Mouse (Mus musculus) E14TG2a.4 (cell line): ENCODE measurements around the gene Ttc3.
A peak's percentile ranks its signal among the peaks of the same experiment; 100 is the strongest.

Source experiments
- H3K27me3 ChIP-seq: 2 replicates; pipeline ENCODE4 v1.6.1; 2014; ENCODE audit warnings: low read length, control low read depth; ENCODE audit not compliant: insufficient read depth
- H3K36me3 ChIP-seq: 2 replicates; pipeline ENCODE4 v1.6.1; 2014; ENCODE audit warnings: low read length, control low read depth; ENCODE audit not compliant: insufficient read depth
- H3K4me1 ChIP-seq: replicated peaks from 2 replicates; pipeline ENCODE4 v1.6.1; 2014; ENCODE audit warnings: low read depth, low read length, control low read depth
- H3K4me3 ChIP-seq: replicated peaks from 2 replicates; pipeline ENCODE4 v1.5.1; 2014; ENCODE audit warnings: mild to moderate bottlenecking, low read length
- H3K9me3 ChIP-seq: 2 replicates; pipeline ENCODE4 v1.6.1; 2014; ENCODE audit warnings: low read length, control low read depth
- CTCF ChIP-seq: conservative IDR thresholded peaks from 2 replicates; pipeline ENCODE4 v1.5.1; 2014; ENCODE audit warnings: low read length
- NANOG ChIP-seq: IDR thresholded peaks from 2 replicates; pipeline ENCODE4 v1.6.1; 2014; ENCODE audit warnings: borderline replicate concordance, low read length, mixed read lengths
- POU5F1 ChIP-seq: IDR thresholded peaks from 2 replicates; pipeline ENCODE4 v1.6.1; 2014; ENCODE audit warnings: low read length, borderline replicate concordance

Gene Ttc3

DNA sequence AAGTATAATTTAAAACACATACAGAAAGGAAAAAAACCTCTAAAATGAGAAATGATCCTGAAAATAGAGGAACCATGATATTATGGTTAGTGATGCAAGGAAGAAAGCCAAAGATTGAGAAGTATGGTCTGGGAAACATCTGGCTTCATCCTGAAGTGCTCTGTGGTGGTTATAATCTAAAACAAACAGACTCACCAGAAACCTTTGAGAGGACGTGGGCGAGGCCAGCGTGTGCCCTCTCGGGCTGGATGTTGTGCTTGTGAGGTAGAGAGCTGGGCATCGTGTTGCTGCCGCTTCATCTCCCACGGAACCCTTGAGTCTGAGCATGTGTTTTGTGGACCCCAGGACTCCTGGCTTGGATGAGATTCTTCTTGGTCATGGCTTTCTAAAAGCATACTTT, 26.2 kb downstream of the Ttc3 start:
- no peaks in the 10 kb centered on the region for H3K4me1 ChIP-seq
- H3K27me3 ChIP-seq: no peaks in the 10 kb centered on the region
- peaks cover 25% of the 10 kb centered on the region for H3K36me3 ChIP-seq

DNA sequence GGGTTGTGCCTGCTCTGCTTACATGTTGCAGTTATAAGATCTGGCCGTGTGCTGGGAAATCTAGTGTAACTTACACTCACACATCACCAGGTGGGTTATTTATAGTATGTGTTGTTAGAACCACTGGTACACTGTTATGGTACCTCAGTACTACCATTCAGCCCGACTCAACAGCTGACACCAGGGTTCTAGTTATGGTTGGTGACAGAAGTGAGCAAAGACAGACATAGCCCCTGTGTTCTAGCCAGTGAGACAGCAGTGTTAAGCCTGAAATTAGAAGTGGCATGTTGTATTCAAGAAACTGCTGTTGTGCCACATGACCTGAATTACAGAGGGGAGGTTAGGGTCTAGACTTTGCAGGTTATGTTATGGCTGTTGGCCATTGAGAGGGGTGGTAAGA, 28.7 kb downstream of the Ttc3 start:
- Histone ChIP-seq H3K36me3 (peaks cover 22% of the 10 kb centered on the region), H3K4me1 (no peaks in the 10 kb centered on the region), H3K9me3 (no peaks in the 10 kb centered on the region), H3K27me3 (no peaks in the 10 kb centered on the region), H3K4me3 (no peak overlapping the region)
- TF ChIP-seq POU5F1: no peak
- TF ChIP-seq NANOG: no peak
- TF ChIP-seq CTCF: no peak

More for the DNA sequence above, 26.2 kb downstream of the Ttc3 start:
- TF ChIP-seq NANOG (no peak), CTCF (no peak), POU5F1 (no peak)
- no peaks in the 10 kb centered on the region for H3K9me3 ChIP-seq
- H3K4me3 ChIP-seq: no peak overlapping the region

DNA sequence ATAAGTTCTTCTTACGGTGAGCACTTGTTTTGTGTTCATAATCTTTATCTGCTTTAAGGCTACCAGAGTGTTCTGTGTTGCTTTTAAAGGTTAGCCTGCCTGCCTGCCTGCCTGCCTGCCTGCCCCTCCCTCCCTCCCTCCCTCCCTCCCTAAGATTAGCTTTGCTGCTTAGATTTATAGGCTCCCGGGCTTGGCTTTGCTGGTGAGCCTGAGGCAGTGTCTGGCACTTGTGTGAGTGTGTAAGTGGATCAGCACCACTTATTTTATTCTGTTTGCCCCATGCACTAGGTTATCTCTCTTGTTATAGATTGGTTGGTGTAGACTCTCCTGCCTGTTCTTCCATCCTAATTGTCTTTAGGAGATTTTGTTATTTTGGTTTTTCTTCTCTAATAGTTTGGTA, 31.2 kb downstream of the Ttc3 start:
- TF ChIP-seq POU5F1 (no peak), NANOG (no peak), CTCF (no peak)
- Histone ChIP-seq H3K4me3 (no peak overlapping the region), H3K36me3 (peaks cover 15% of the 10 kb centered on the region; the same call in 1 of the 2 replicates), H3K27me3 (no peaks in the 10 kb centered on the region), H3K4me1 (no peaks in the 10 kb centered on the region), H3K9me3 (no peaks in the 10 kb centered on the region)

DNA sequence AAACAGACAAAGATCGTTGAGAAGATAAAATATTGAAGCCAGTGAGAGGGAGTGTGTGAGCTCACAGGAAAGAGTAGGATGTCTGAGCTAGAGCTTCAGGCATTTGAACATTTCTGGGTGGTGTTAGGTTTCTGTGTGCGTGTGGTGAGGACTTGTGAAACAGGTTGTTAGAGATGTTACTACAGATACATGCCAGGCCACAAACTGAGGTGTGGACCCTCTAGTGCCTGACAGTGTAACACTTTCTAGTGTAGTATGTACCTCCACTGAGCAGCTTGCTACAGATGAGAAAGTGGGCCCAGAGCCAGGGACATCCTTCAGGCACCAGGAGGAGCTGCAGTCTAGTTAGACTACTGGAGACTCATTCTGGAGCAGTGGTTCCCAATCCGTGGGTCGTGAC, 31.8 kb downstream of the Ttc3 start:
- TF ChIP-seq NANOG: no peak
- TF ChIP-seq CTCF: no peak
- no peak for TF ChIP-seq POU5F1
- H3K4me3 ChIP-seq: no peak overlapping the region
- no peaks in the 10 kb centered on the region for H3K9me3 ChIP-seq
- H3K4me1 ChIP-seq: no peaks in the 10 kb centered on the region
- H3K27me3 ChIP-seq: no peaks in the 10 kb centered on the region
- H3K36me3 ChIP-seq: peaks cover 15% of the 10 kb centered on the region; the same call in 1 of the 2 replicates

DNA sequence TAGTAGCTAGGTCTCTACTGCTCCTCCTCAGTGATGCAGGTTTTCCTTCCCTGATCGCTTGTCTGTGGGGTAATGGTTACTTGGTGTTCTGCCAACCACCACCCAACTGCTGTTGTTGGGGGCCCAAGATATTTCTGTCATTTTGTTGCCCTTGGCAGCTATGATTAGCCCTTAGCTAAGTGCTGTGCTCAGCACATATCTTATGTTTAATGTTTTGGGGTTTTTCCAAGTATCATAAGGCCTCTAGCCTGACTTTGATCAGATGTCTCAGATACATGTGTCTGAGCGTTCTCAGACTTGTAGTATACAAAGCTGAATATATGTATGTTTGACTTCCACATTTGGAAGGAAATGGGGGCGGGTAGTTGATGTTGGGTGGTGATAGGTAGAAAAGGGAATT, 40.9 kb downstream of the Ttc3 start:
- Histone ChIP-seq H3K9me3 (no peaks in the 10 kb centered on the region), H3K27me3 (no peaks in the 10 kb centered on the region), H3K4me1 (no peaks in the 10 kb centered on the region), H3K4me3 (no peak overlapping the region), H3K36me3 (peaks cover 65% of the 10 kb centered on the region)
- TF ChIP-seq CTCF (no peak), NANOG (no peak), POU5F1 (no peak)

DNA sequence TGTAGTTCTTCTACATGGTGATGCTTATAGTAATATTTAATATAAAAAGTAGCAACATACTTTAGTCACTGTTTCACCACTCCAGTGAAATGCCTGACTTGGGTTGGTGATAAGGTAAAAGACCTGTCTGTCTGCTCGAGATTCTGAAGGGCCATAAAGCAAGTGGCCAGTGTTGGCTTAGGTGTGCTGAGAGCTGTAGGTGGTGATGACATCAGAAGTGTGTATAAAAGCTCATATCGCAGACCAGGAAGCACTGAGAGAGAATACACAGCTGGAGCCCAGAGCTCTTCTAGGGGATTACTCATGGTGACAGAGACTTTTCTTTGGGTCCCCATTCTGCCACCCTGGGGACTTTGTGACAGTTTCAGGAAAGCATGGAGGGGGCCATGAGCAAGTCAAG, 41.8 kb downstream of the Ttc3 start:
- Histone ChIP-seq H3K4me3 (no peak overlapping the region), H3K27me3 (no peaks in the 10 kb centered on the region), H3K9me3 (no peaks in the 10 kb centered on the region), H3K36me3 (peaks cover 67% of the 10 kb centered on the region), H3K4me1 (no peaks in the 10 kb centered on the region)
- no peak for TF ChIP-seq CTCF
- no peak for TF ChIP-seq NANOG
- TF ChIP-seq POU5F1: no peak

DNA sequence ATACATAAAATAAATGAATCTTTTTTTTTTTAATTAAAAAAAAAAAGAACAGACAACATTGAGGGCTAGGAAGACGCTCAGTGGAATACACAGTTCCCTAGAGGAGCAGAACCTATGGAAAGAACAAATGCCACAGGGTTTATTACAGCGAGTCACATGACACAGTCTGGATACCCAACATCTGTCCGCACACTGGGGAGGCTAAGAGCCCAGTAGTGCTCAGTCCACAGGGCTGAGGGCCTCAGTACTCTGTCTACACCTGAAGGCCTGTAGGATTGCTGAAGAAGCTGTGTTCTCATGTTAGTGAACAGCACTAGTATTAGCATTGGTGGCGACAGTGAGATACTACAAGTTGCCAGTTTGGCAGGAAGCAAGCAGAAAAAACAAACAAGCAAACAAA, 42.3 kb downstream of the Ttc3 start:
- Histone ChIP-seq H3K27me3 (no peaks in the 10 kb centered on the region), H3K36me3 (peaks cover 72% of the 10 kb centered on the region), H3K9me3 (no peaks in the 10 kb centered on the region), H3K4me1 (no peaks in the 10 kb centered on the region), H3K4me3 (no peak overlapping the region)
- TF ChIP-seq NANOG (no peak), POU5F1 (no peak), CTCF (no peak)

DNA sequence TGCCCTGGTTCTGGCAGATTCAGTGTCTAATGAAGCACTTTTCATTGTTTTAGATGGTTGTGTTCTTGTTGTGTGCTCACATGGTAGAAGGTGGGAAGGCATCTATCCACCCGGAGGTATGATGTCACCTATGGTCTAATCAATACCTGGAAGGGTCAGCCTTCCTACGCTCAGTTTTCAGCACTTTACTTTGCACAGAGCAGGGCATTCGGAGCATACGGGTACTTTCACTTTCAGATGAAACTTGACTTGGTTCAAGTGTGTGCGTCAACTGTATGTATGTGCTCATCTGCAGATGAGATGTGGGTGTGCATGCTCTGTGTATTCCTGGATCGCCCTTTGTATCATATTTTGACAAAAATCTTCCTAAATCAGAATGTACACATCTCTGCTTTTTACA, 43.7 kb downstream of the Ttc3 start:
- Histone ChIP-seq H3K9me3 (no peaks in the 10 kb centered on the region), H3K4me1 (no peaks in the 10 kb centered on the region), H3K36me3 (peaks cover 80% of the 10 kb centered on the region), H3K4me3 (no peak overlapping the region), H3K27me3 (no peaks in the 10 kb centered on the region)
- TF ChIP-seq CTCF (no peak), NANOG (no peak), POU5F1 (no peak)

DNA sequence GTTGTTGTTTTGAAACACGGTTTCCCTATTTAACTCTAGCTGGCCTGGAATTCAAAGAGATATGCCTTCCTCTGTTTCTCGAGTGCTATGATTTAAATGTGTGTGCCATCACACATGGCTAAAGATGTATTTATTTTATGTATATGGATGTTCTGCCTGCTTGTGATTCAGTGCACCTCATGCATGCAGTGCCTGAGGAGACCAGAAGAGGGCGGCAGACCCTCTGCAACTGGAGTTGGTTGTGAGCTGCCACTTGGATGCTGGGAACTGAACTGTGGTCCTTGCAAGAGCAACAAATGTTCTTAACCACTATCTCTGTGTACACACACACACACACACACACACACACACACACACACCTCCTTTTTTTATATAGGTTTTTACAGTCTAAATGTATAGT, 50.1 kb downstream of the Ttc3 start:
- no peak overlapping the region for H3K4me3 ChIP-seq
- no peaks in the 10 kb centered on the region for H3K27me3 ChIP-seq
- TF ChIP-seq NANOG (no peak), POU5F1 (no peak), CTCF (peak; percentile 76)
- peaks cover 89% of the 10 kb centered on the region for H3K36me3 ChIP-seq
- 0 out of 2 replicates have a peak, but pooled peaks cover 5% of the 10 kb centered on the region for H3K9me3 ChIP-seq
- H3K4me1 ChIP-seq: no peaks in the 10 kb centered on the region
